Mouse (Mus musculus): ENCODE results near the gene Olfr788. TPM values are rescaled to one million over a fixed set of nuclear protein-coding genes. Genes with fewer than 3 reads are reported as not detected.

The Olfr788 gene
- not detected in 2 replicates for polyA plus RNA-seq (2012; ENCODE audit: insufficient read depth, insufficient read length, low replicate concordance, missing spikeins)

DNA sequence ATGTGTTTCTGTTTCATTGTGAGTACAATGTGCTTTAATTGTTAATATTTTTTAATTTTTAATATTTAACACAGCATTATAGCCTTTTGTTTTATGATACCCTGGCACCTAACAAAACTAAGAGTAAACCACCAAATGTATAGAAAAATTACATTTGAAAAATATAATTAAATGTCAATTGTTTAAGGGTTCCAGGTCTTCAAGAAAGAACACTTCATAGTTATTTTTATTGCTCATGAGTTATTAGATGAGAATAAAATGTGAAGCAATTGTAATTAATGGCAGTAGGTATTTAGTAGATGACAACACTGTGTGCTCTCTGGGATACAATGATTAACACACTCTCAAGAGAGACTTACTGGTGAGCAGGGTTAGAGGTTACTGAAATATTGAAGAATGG lies at the start of gene Olfr788:
Gene Olfr788 (plus strand): TSS at position 301 of the 400 bp plus-strand sequence.
- Histone ChIP-seq H3K4me3 (ENCODE audit: insufficient read depth, low read depth, low read length) (no peak within 1 kb of the TSS), H3K27ac (ENCODE audit: insufficient read depth, low read depth, low read length) (no peak within 1 kb of the TSS), H3K4me1 (ENCODE audit: control insufficient read depth, insufficient read depth, low read length) (no peaks in the 10 kb centered on the region)
- TF ChIP-seq CTCF (IDR thresholded peaks at IDR 0.05; ENCODE audit: insufficient read depth, low read depth, low read length) (no peak), POLR2A (IDR thresholded peaks at IDR 0.05; ENCODE audit: insufficient read depth, low read depth, low read length) (no peak)

DNA sequence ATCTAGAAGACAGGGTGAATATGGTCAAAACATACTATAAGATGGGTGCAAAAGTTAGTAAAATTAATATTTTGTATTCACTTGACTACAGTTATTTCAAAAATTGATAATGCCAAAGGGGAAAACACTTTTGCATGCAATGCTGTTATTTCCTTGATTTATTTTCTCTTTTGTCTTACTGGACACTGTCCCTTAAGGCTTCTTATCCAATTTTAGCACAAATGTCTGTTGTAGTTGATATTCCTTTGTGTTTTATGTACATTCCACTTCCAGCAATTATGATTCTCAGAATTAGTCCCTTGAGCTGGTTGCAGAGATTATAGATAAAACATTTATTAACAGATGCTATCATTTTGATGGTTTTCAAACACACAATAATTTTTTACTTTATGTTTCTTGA lies 43.8 kb upstream of the Olfr788 start, which contains the start of gene Olfr786:
Gene Olfr786 (plus strand): TSS at position 301 of the 400 bp plus-strand sequence.
- Histone ChIP-seq H3K4me1 (ENCODE audit: control insufficient read depth, insufficient read depth, low read length) (no peaks in the 10 kb centered on the region), H3K4me3 (ENCODE audit: insufficient read depth, low read depth, low read length) (no peak within 1 kb of the TSS), H3K27ac (ENCODE audit: insufficient read depth, low read depth, low read length) (no peak within 1 kb of the TSS)
- no peak for TF ChIP-seq CTCF (IDR thresholded peaks at IDR 0.05; ENCODE audit: insufficient read depth, low read depth, low read length)
- TF ChIP-seq POLR2A (IDR thresholded peaks at IDR 0.05; ENCODE audit: insufficient read depth, low read depth, low read length) = no peak

DNA sequence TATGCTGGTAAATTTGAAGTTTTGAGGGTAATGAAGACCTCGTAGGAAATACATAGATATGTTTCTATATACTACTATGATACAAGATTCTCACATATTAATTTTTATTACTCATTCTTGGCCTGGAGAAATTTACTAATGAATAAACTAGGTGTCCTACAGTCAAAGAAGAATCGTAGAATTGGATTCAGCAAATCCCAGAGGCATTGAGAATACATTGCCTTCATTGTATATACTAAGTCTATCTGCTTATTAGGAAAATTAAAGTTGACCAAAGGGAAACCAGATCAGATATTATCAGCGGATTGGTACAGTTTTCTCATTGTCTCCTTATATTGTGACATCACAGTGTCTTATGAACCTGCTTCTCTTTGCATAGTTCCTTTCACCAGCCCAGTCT lies 9.2 kb upstream of the Olfr788 start, which contains the start of gene Olfr787:
Gene Olfr787 (plus strand): TSS at position 301 of the 400 bp plus-strand sequence.
- 88% methylated on average over 3 of the region's 3 CpGs for WGBS
- TF ChIP-seq POLR2A (IDR thresholded peaks at IDR 0.05; ENCODE audit: insufficient read depth, low read depth, low read length) (no peak), CTCF (IDR thresholded peaks at IDR 0.05; ENCODE audit: insufficient read depth, low read depth, low read length) (no peak)
- no peak within 1 kb of the TSS for H3K27ac ChIP-seq (ENCODE audit: insufficient read depth, low read depth, low read length)
- H3K4me3 ChIP-seq (ENCODE audit: insufficient read depth, low read depth, low read length) = no peak within 1 kb of the TSS
- H3K4me1 ChIP-seq (ENCODE audit: control insufficient read depth, insufficient read depth, low read length) = no peaks in the 10 kb centered on the region

GRCm38 (mm10) chr10:129473256-129473655 lies 2.5 kb downstream of the Olfr788 start:
- no peak overlapping the region for H3K4me3 ChIP-seq (ENCODE audit: insufficient read depth, low read depth, low read length)
- no peak overlapping the region for H3K27ac ChIP-seq (ENCODE audit: insufficient read depth, low read depth, low read length)
- no peaks in the 10 kb centered on the region for H3K4me1 ChIP-seq (ENCODE audit: control insufficient read depth, insufficient read depth, low read length)
- WGBS = 42% methylated on average over 2 of the region's 2 CpGs
- no peak for TF ChIP-seq POLR2A (IDR thresholded peaks at IDR 0.05; ENCODE audit: insufficient read depth, low read depth, low read length)
- TF ChIP-seq CTCF (IDR thresholded peaks at IDR 0.05; ENCODE audit: insufficient read depth, low read depth, low read length) = no peak

DNA sequence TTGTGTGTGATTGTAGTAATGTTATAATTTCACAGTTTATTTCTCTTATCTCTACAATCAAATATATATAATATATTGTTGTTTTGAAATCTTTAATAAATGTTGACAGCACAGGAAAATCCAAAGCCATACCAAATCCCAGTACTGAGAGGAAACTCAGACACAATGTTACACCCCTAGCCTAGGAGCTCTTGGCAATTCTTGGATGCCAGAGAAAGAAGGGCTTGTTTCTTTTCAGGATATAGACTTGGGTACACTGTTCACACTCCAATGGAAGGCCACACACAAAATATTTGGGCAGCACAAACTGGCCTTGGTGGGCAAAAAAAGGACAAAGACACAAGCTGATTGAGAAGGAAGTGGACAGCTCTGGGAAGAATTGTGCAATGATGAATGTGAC lies 2.9 kb downstream of the Olfr788 start:
- Histone ChIP-seq H3K27ac (ENCODE audit: insufficient read depth, low read depth, low read length) (no peak overlapping the region), H3K4me3 (ENCODE audit: insufficient read depth, low read depth, low read length) (no peak overlapping the region), H3K4me1 (ENCODE audit: control insufficient read depth, insufficient read depth, low read length) (no peaks in the 10 kb centered on the region)
- TF ChIP-seq POLR2A (IDR thresholded peaks at IDR 0.05; ENCODE audit: insufficient read depth, low read depth, low read length) (no peak), CTCF (IDR thresholded peaks at IDR 0.05; ENCODE audit: insufficient read depth, low read depth, low read length) (no peak)

- WGBS = 62% methylated on average over 2 of the region's 2 CpGs
- Histone ChIP-seq H3K27ac (ENCODE audit: insufficient read depth, low read depth, low read length) (no peak within 1 kb of the TSS), H3K4me1 (ENCODE audit: control insufficient read depth, insufficient read depth, low read length) (no peaks in the 10 kb centered on the region), H3K4me3 (ENCODE audit: insufficient read depth, low read depth, low read length) (no peak within 1 kb of the TSS)
- no peak for TF ChIP-seq CTCF (IDR thresholded peaks at IDR 0.05; ENCODE audit: insufficient read depth, low read depth, low read length)
- no peak for TF ChIP-seq POLR2A (IDR thresholded peaks at IDR 0.05; ENCODE audit: insufficient read depth, low read depth, low read length)
These were observed 13.7 kb downstream of the Olfr788 start, which contains the start of gene Olfr789 for GRCm38 (mm10) chr10:129484452-129484851. Gene Olfr789, plus strand, starts transcription at chr10:129484752.

DNA sequence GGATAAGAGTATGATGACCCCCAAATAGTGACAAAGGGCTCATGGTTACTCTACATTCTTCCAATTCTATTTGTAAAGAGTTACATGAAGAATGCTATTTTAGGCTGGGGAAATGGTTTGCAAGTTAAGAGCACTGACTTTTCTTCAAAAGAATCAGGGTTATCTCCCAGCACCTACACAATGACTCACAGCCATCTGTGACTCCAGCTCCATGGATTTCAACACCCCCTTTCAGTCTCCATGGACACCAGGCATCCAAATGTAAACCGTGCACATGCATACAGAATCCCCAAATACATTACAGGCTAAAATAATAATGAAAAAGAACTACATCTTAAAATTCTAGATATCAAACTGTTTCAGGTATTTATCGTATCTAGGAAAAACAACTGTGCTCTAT lies 19.3 kb downstream of the Olfr788 start:
- TF ChIP-seq CTCF (IDR thresholded peaks at IDR 0.05; ENCODE audit: insufficient read depth, low read depth, low read length) (no peak), POLR2A (IDR thresholded peaks at IDR 0.05; ENCODE audit: insufficient read depth, low read depth, low read length) (no peak)
- 51% methylated on average over 2 of the region's 2 CpGs for WGBS

DNA sequence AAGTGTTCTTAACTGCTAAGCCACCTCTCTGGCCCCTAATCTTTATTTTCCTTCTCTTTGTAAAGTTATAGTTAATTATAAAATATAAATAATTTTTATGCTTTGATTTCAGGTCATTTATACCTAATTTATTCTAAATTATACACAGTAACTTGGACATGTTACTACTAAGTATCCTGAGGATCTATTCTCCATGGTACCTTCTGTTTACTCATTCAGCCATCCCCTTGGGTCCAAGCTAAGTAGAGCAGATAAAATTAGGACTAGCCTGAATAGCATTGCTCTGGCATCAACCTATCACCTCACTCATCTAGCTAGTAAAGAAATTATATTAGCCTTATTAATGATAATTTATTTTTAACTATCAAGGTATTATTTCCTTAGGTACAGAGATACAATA lies 27.4 kb downstream of the Olfr788 start, which contains the start of gene Olfr790:
Gene Olfr790 (plus strand): TSS at position 301 of the 400 bp plus-strand sequence.
- TF ChIP-seq POLR2A (IDR thresholded peaks at IDR 0.05; ENCODE audit: insufficient read depth, low read depth, low read length) (no peak), CTCF (IDR thresholded peaks at IDR 0.05; ENCODE audit: insufficient read depth, low read depth, low read length) (no peak)
- Histone ChIP-seq H3K27ac (ENCODE audit: insufficient read depth, low read depth, low read length) (no peak within 1 kb of the TSS), H3K4me1 (ENCODE audit: control insufficient read depth, insufficient read depth, low read length) (no peaks in the 10 kb centered on the region), H3K4me3 (ENCODE audit: insufficient read depth, low read depth, low read length) (no peak within 1 kb of the TSS)

More for the DNA sequence above, 19.3 kb downstream of the Olfr788 start:
- Histone ChIP-seq H3K4me3 (ENCODE audit: insufficient read depth, low read depth, low read length) (no peak overlapping the region), H3K27ac (ENCODE audit: insufficient read depth, low read depth, low read length) (no peak overlapping the region), H3K4me1 (ENCODE audit: control insufficient read depth, insufficient read depth, low read length) (no peaks in the 10 kb centered on the region)

GRCm38 (mm10) chr10:129521492-129521891 lies 50.7 kb downstream of the Olfr788 start, which contains the start of gene Olfr791:
Gene Olfr791, plus strand, starts transcription at chr10:129521792.
- no peak within 1 kb of the TSS for H3K4me3 ChIP-seq (ENCODE audit: insufficient read depth, low read depth, low read length)
- no peak within 1 kb of the TSS for H3K27ac ChIP-seq (ENCODE audit: insufficient read depth, low read depth, low read length)
- 69% methylated on average over 3 of the region's 3 CpGs for WGBS
- H3K4me1 ChIP-seq (ENCODE audit: control insufficient read depth, insufficient read depth, low read length) = no peaks in the 10 kb centered on the region
- TF ChIP-seq CTCF (IDR thresholded peaks at IDR 0.05; ENCODE audit: insufficient read depth, low read depth, low read length) = no peak
- TF ChIP-seq POLR2A (IDR thresholded peaks at IDR 0.05; ENCODE audit: insufficient read depth, low read depth, low read length) = no peak

Other genes starting within 250 kb of the Olfr788 start
- not detected in 2 replicates for gene Olfr774, start 234.8 kb upstream of the Olfr788 start, polyA plus RNA-seq (2012; ENCODE audit: insufficient read depth, insufficient read length, low replicate concordance, missing spikeins)
- not detected in 2 replicates for gene Olfr775, start 222.6 kb upstream of the Olfr788 start, polyA plus RNA-seq (2012; ENCODE audit: insufficient read depth, insufficient read length, low replicate concordance, missing spikeins)
- not detected in 2 replicates for gene Olfr776, start 211.9 kb upstream of the Olfr788 start, polyA plus RNA-seq (2012; ENCODE audit: insufficient read depth, insufficient read length, low replicate concordance, missing spikeins)
- gene Olfr777, start 199.5 kb upstream of the Olfr788 start, polyA plus RNA-seq (2012; ENCODE audit: insufficient read depth, insufficient read length, low replicate concordance, missing spikeins) = not detected in 2 replicates
- gene Olfr780, start 152.9 kb upstream of the Olfr788 start, polyA plus RNA-seq (2012; ENCODE audit: insufficient read depth, insufficient read length, low replicate concordance, missing spikeins) = not detected in 2 replicates
- gene Olfr781, start 142.1 kb upstream of the Olfr788 start, polyA plus RNA-seq (2012; ENCODE audit: insufficient read depth, insufficient read length, low replicate concordance, missing spikeins) = not detected in 2 replicates
- not detected in 2 replicates for gene Olfr782, start 122.1 kb upstream of the Olfr788 start, polyA plus RNA-seq (2012; ENCODE audit: insufficient read depth, insufficient read length, low replicate concordance, missing spikeins)
- not detected in 2 replicates for gene Olfr784, start 86.9 kb upstream of the Olfr788 start, polyA plus RNA-seq (2012; ENCODE audit: insufficient read depth, insufficient read length, low replicate concordance, missing spikeins)
- not detected in 2 replicates for gene Olfr785, start 65.6 kb upstream of the Olfr788 start, polyA plus RNA-seq (2012; ENCODE audit: insufficient read depth, insufficient read length, low replicate concordance, missing spikeins)
- gene Olfr786, start 43.7 kb upstream of the Olfr788 start, polyA plus RNA-seq (2012; ENCODE audit: insufficient read depth, insufficient read length, low replicate concordance, missing spikeins) = not detected in 2 replicates
- gene Olfr787, start 9.1 kb upstream of the Olfr788 start, polyA plus RNA-seq (2012; ENCODE audit: insufficient read depth, insufficient read length, low replicate concordance, missing spikeins) = not detected in 2 replicates
- not detected in 2 replicates for gene Olfr789, start 13.8 kb downstream of the Olfr788 start, polyA plus RNA-seq (2012; ENCODE audit: insufficient read depth, insufficient read length, low replicate concordance, missing spikeins)
- gene Olfr790, start 27.5 kb downstream of the Olfr788 start, polyA plus RNA-seq (2012; ENCODE audit: insufficient read depth, insufficient read length, low replicate concordance, missing spikeins) = not detected in 2 replicates
- gene Olfr791, start 50.8 kb downstream of the Olfr788 start, polyA plus RNA-seq (2012; ENCODE audit: insufficient read depth, insufficient read length, low replicate concordance, missing spikeins) = not detected in 2 replicates
- gene Olfr792, start 68.2 kb downstream of the Olfr788 start, polyA plus RNA-seq (2012; ENCODE audit: insufficient read depth, insufficient read length, low replicate concordance, missing spikeins) = not detected in 2 replicates
- gene Olfr794, start 96.7 kb downstream of the Olfr788 start, polyA plus RNA-seq (2012; ENCODE audit: insufficient read depth, insufficient read length, low replicate concordance, missing spikeins) = not detected in 2 replicates
- not detected in 2 replicates for gene Olfr796, start 141.6 kb downstream of the Olfr788 start, polyA plus RNA-seq (2012; ENCODE audit: insufficient read depth, insufficient read length, low replicate concordance, missing spikeins)
- gene Olfr798, start 156.9 kb downstream of the Olfr788 start, polyA plus RNA-seq (2012; ENCODE audit: insufficient read depth, insufficient read length, low replicate concordance, missing spikeins) = not detected in 2 replicates
- not detected in 2 replicates for gene Olfr799, start 166.5 kb downstream of the Olfr788 start, polyA plus RNA-seq (2012; ENCODE audit: insufficient read depth, insufficient read length, low replicate concordance, missing spikeins)
- gene Olfr800, start 186.7 kb downstream of the Olfr788 start, polyA plus RNA-seq (2012; ENCODE audit: insufficient read depth, insufficient read length, low replicate concordance, missing spikeins) = not detected in 2 replicates
- gene Olfr801, start 202.9 kb downstream of the Olfr788 start, polyA plus RNA-seq (2012; ENCODE audit: insufficient read depth, insufficient read length, low replicate concordance, missing spikeins) = not detected in 2 replicates
- gene Olfr802, start 217.2 kb downstream of the Olfr788 start, polyA plus RNA-seq (2012; ENCODE audit: insufficient read depth, insufficient read length, low replicate concordance, missing spikeins) = not detected in 2 replicates
- not detected in 2 replicates for gene Olfr803, start 223.3 kb downstream of the Olfr788 start, polyA plus RNA-seq (2012; ENCODE audit: insufficient read depth, insufficient read length, low replicate concordance, missing spikeins)
- gene Olfr804, start 232.2 kb downstream of the Olfr788 start, polyA plus RNA-seq (2012; ENCODE audit: insufficient read depth, insufficient read length, low replicate concordance, missing spikeins) = not detected in 2 replicates